Mouse (Mus musculus) thymus, adult 2 months (tissue): ENCODE measurements around the gene Tipin.

ENCODE experiments used
- CTCF ChIP-seq: fragments of 200-500 bp; IDR thresholded peaks from 2 replicates; pipeline ENCODE4 v1.5.1; 2012; ENCODE audit warnings: mild to moderate bottlenecking, control low read depth, low read length, moderate library complexity, borderline replicate concordance; ENCODE audit not compliant: control insufficient read depth, poor library complexity, insufficient read depth; ENCODE audit errors: extremely low read depth
- POLR2A ChIP-seq: fragments of 200-500 bp; IDR thresholded peaks from 2 replicates; pipeline ENCODE4 v1.6.1; 2012; ENCODE audit warnings: mild to moderate bottlenecking, low read length, control low read depth, moderate library complexity; ENCODE audit not compliant: control insufficient read depth, poor library complexity, insufficient read depth; ENCODE audit errors: extremely low read depth

DNA sequence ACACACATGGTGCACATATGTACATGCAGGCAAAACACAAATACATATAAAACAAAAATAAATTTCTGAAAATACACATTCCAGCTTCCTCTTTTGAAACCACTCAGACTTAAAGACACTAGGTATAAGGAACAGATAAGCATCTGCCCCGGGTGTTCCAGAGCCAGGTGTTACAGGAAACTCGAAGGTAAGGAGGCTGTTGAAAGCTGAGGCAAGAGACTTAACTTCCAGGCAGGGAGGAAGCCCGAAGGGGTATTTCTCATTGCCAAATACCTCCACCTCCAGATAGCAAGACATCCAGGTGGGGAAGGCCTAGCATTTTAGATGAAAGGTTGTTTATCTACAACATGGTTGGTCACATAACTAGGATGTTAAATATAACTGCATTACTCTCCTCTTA, 26.0 kb upstream of the Tipin start:
- TF ChIP-seq CTCF (no peak), POLR2A (no peak)
